Mouse (Mus musculus): ENCODE measurements around the gene Erap1.
"Not testable (repeated sequence)": the region's sequence is repeated elsewhere in the genome, so short reads cannot be mapped to it uniquely, and the experiment has no call there.

The Erap1 gene

GRCm38 (mm10) chr13:74638793-74639711 is at the start of gene Erap1:
Gene Erap1 (plus strand): TSS chr13:74639568.
- DNase-seq = peak; percentile 82

- peak; percentile 5 for DNase-seq
Measured at GRCm38 (mm10) chr13:74591401-74591821, 48.0 kb upstream of the Erap1 start.

- DNase-seq = not testable (repeated sequence)
Measured at GRCm38 (mm10) chr13:74591828-74592227, 47.5 kb upstream of the Erap1 start.

- not testable (repeated sequence) for DNase-seq
Measured at GRCm38 (mm10) chr13:74597022-74597421, 42.3 kb upstream of the Erap1 start.

GRCm38 (mm10) chr13:74601776-74602175 is 37.6 kb upstream of the Erap1 start:
- DNase-seq = not testable (repeated sequence)

- DNase-seq = peak; percentile 90
Measured at GRCm38 (mm10) chr13:74617163-74618019, 22.0 kb upstream of the Erap1 start.

- no peak for DNase-seq
Measured at GRCm38 (mm10) chr13:74632327-74632726, 7.0 kb upstream of the Erap1 start.

- DNase-seq = no peak
Measured at GRCm38 (mm10) chr13:74632857-74633256, 6.5 kb upstream of the Erap1 start.

GRCm38 (mm10) chr13:74639712-74640522 is 549 bp downstream of the Erap1 start:
- peak; percentile 81 for DNase-seq

GRCm38 (mm10) chr13:74640523-74640920 is 1.2 kb downstream of the Erap1 start:
- DNase-seq = not testable (repeated sequence)

GRCm38 (mm10) chr13:74695497-74696193 is 56.3 kb downstream of the Erap1 start:
- DNase-seq = no peak

- DNase-seq = no peak
Measured at GRCm38 (mm10) chr13:74696225-74696624, 56.9 kb downstream of the Erap1 start.

- no peak for DNase-seq
Measured at GRCm38 (mm10) chr13:74719002-74719401, 79.6 kb downstream of the Erap1 start.

GRCm38 (mm10) chr13:74733726-74734125 is 94.4 kb downstream of the Erap1 start:
- DNase-seq = no peak

- no peak for DNase-seq
Measured at GRCm38 (mm10) chr13:74735834-74736233, 96.5 kb downstream of the Erap1 start.

- no peak for DNase-seq
Measured at GRCm38 (mm10) chr13:74736396-74736795, 97.0 kb downstream of the Erap1 start.
